Mouse (Mus musculus) MEL (cell line): ENCODE data around the gene Ppp4c. TPM values are rescaled to one million over a fixed set of nuclear protein-coding genes. Genes with fewer than 3 reads are reported as not detected.

Source experiments
- DNase-seq: peaks from one replicate; pipeline ENCODE4 v3.0.0; 2011; ENCODE audit warnings: low read depth, low spot score
- H3K27ac ChIP-seq: 2 replicates; pipeline ENCODE4 v1.5.1; 2012; ENCODE audit warnings: low read depth, mild to moderate bottlenecking, control low read depth, low read length, moderate library complexity; ENCODE audit not compliant: control insufficient read depth
- H3K27me3 ChIP-seq, 2 experiments: fragments of 150-350 bp in 1 of 2; sonication (generic) in 1 of 2; 2 replicates each; pipeline ENCODE4 v1.6.1; 2012; ENCODE audit warnings: low read length in 2 of 2, mild to moderate bottlenecking in 2 of 2, improper control_type of control experiment in 1 of 2, moderate library complexity in 1 of 2; ENCODE audit not compliant: insufficient read depth in 2 of 2, control insufficient read depth in 1 of 2
- H3K36me3 ChIP-seq, 2 experiments: 2 replicates each; pipeline ENCODE4 v1.6.1; 2012 to 2014; ENCODE audit warnings: low read length in 2 of 2, improper control_type of control experiment in 1 of 2, inconsistent platforms in 1 of 2, mild to moderate bottlenecking in 1 of 2; ENCODE audit not compliant: insufficient read depth in 2 of 2, control insufficient read depth in 1 of 2
- H3K4me1 ChIP-seq, 2 experiments: fragments of 150-350 bp in 1 of 2; sonication (generic) in 1 of 2; 2 replicates each; pipeline ENCODE4 v1.6.1; 2012; ENCODE audit warnings: low read length in 2 of 2, improper control_type of control experiment in 1 of 2, mild to moderate bottlenecking in 1 of 2; ENCODE audit not compliant: insufficient read depth in 2 of 2, control insufficient read depth in 1 of 2
- H3K4me3 ChIP-seq, 2 experiments: fragments of 150-350 bp in 1 of 2; sonication (generic) in 1 of 2; 2 replicates each; pipeline ENCODE4 v1.5.1; 2012; ENCODE audit warnings: low read depth in 2 of 2, low read length in 2 of 2, mild to moderate bottlenecking in 2 of 2, moderate library complexity in 2 of 2, control low read depth in 1 of 2, improper control_type of control experiment in 1 of 2; ENCODE audit not compliant: control insufficient read depth in 1 of 2, insufficient read depth in 1 of 2
- H3K79me2 ChIP-seq: 2 replicates; pipeline ENCODE4 v1.6.1; 2012; ENCODE audit warnings: mild to moderate bottlenecking, low read length, moderate library complexity; ENCODE audit not compliant: control insufficient read depth, poor library complexity, insufficient read depth
- H3K9ac ChIP-seq: 2 replicates; pipeline ENCODE4 v1.6.1; 2012; ENCODE audit warnings: low read depth, mild to moderate bottlenecking, control low read depth, low read length, moderate library complexity; ENCODE audit not compliant: control insufficient read depth, poor library complexity, severe bottlenecking
- H3K9me3 ChIP-seq: fragments of 150-350 bp; sonication (generic); replicated peaks from 2 replicates; pipeline ENCODE4 v1.6.1; 2012; ENCODE audit warnings: mild to moderate bottlenecking, low read length, improper control_type of control experiment, moderate library complexity; ENCODE audit not compliant: insufficient read depth
- BHLHE40 ChIP-seq: IDR thresholded peaks from 2 replicates; pipeline ENCODE4 v1.6.1; 2012; ENCODE audit warnings: low read depth, mild to moderate bottlenecking, inconsistent platforms, low read length, improper control_type of control experiment, borderline replicate concordance
- CHD1 ChIP-seq: IDR thresholded peaks from 2 replicates; pipeline ENCODE4 v1.6.1; 2012; ENCODE audit warnings: low read depth, mild to moderate bottlenecking, inconsistent platforms, low read length, improper control_type of control experiment
- E2F4 ChIP-seq: IDR thresholded peaks from 2 replicates; pipeline ENCODE4 v1.6.1; 2011; ENCODE audit warnings: low read depth, low read length, improper control_type of control experiment, borderline replicate concordance
- ELF1 ChIP-seq: IDR thresholded peaks from 2 replicates; pipeline ENCODE4 v1.6.1; 2014; ENCODE audit warnings: low read depth, mild to moderate bottlenecking, inconsistent platforms, low read length, improper control_type of control experiment, moderate library complexity
- EP300 ChIP-seq, 2 experiments: IDR thresholded peaks; 2 replicates each; pipeline ENCODE4 v1.6.1; 2011; ENCODE audit warnings: improper control_type of control experiment in 2 of 2, low read length in 2 of 2, low read depth in 1 of 2, mild to moderate bottlenecking in 1 of 2
- KAT2A ChIP-seq: conservative IDR thresholded peaks from 2 replicates; pipeline ENCODE4 v1.6.1; 2012; ENCODE audit warnings: low read depth, low read length, improper control_type of control experiment, inconsistent platforms
- MAX ChIP-seq: IDR thresholded peaks from 2 replicates; pipeline ENCODE4 v1.6.1; 2011; ENCODE audit warnings: low read length, improper control_type of control experiment
- MEF2A ChIP-seq: IDR thresholded peaks from 2 replicates; pipeline ENCODE4 v1.6.1; 2014; ENCODE audit warnings: low read depth, mild to moderate bottlenecking, inconsistent platforms, low read length, improper control_type of control experiment; ENCODE audit not compliant: poor library complexity, insufficient replicate concordance, severe bottlenecking; ENCODE audit errors: extremely low read depth
- MYC ChIP-seq: IDR thresholded peaks from 2 replicates; pipeline ENCODE4 v1.6.1; 2011; ENCODE audit warnings: low read depth, mild to moderate bottlenecking, low read length, improper control_type of control experiment, moderate library complexity
- NELFE ChIP-seq: IDR thresholded peaks from 2 replicates; pipeline ENCODE4 v1.6.1; 2011; ENCODE audit warnings: low read depth, low read length, improper control_type of control experiment
- NRF1 ChIP-seq: IDR thresholded peaks from 2 replicates; pipeline ENCODE4 v1.6.1; 2014; ENCODE audit warnings: low read depth, mild to moderate bottlenecking, inconsistent platforms, low read length, improper control_type of control experiment, moderate library complexity; ENCODE audit not compliant: poor library complexity, insufficient read depth, severe bottlenecking
- POLR2AphosphoS5 ChIP-seq: IDR thresholded peaks from 2 replicates; pipeline ENCODE4 v1.6.1; 2012; ENCODE audit warnings: low read depth, borderline replicate concordance, mild to moderate bottlenecking, inconsistent platforms, low read length, moderate library complexity, mixed read lengths
- RAD21 ChIP-seq: IDR thresholded peaks from 2 replicates; pipeline ENCODE4 v1.6.1; 2011; ENCODE audit warnings: mild to moderate bottlenecking, low read depth, low read length, improper control_type of control experiment
- SMC3 ChIP-seq: IDR thresholded peaks from 2 replicates; pipeline ENCODE4 v1.6.1; 2011; ENCODE audit warnings: low read depth, low read length, improper control_type of control experiment
- TAL1 ChIP-seq: IDR thresholded peaks from 2 replicates; pipeline ENCODE4 v1.6.1; 2012; ENCODE audit warnings: mild to moderate bottlenecking, inconsistent platforms, low read length, moderate library complexity, mixed read lengths
- TBP ChIP-seq: IDR thresholded peaks from 2 replicates; pipeline ENCODE4 v1.8.0; 2011; ENCODE audit warnings: low read depth, low read length, improper control_type of control experiment
- TCF12 ChIP-seq: IDR thresholded peaks from 2 replicates; pipeline ENCODE4 v1.6.1; 2014; ENCODE audit warnings: low read depth, mild to moderate bottlenecking, inconsistent platforms, low read length, improper control_type of control experiment, moderate library complexity
- USF2 ChIP-seq, 2 experiments: IDR thresholded peaks; 2 replicates each; pipeline ENCODE4 v1.6.1; 2011 to 2012; ENCODE audit warnings: improper control_type of control experiment in 2 of 2, low read length in 2 of 2, borderline replicate concordance in 1 of 2, inconsistent platforms in 1 of 2, low read depth in 1 of 2, mild to moderate bottlenecking in 1 of 2; ENCODE audit not compliant: insufficient read depth in 1 of 2
- ZKSCAN1 ChIP-seq: IDR thresholded peaks from 2 replicates; pipeline ENCODE4 v1.6.1; 2012; ENCODE audit warnings: low read depth, mild to moderate bottlenecking, inconsistent platforms, low read length, improper control_type of control experiment, moderate library complexity
- ZMIZ1 ChIP-seq: IDR thresholded peaks from 2 replicates; pipeline ENCODE4 v1.6.1; 2012; ENCODE audit warnings: low read depth, mild to moderate bottlenecking, inconsistent platforms, low read length, improper control_type of control experiment, moderate library complexity
- ZNF384 ChIP-seq: IDR thresholded peaks from 2 replicates; pipeline ENCODE4 v1.6.1; 2012; ENCODE audit warnings: low read depth, mild to moderate bottlenecking, inconsistent platforms, low read length, improper control_type of control experiment
- polyA plus RNA-seq, 2 experiments: library from polyadenylated mRNA; stranded (reverse) in 1 of 2; unstranded in 1 of 2; fragments of >175 nt in 1 of 2; fragments of >200 nt in 1 of 2; gene quantifications; 2 replicates each; pipeline versions ENCODE4 v1.2.1 to v1.2.4; 2012; ENCODE audit warnings: low replicate concordance in 2 of 2, low read depth in 1 of 2; ENCODE audit not compliant: insufficient read length in 2 of 2, insufficient read depth in 1 of 2, missing spikeins in 1 of 2
- total RNA-seq: library from RNA; depleted of rRNA; stranded (reverse); fragments of 300-350 nt; gene quantifications from 2 replicates; pipeline ENCODE4 v1.2.3, GENCODE M21; 2012

The Ppp4c gene
- total and polyA plus RNA-seq, 3 experiments: 257 to 540 (median 265) TPM

- H3K27ac ChIP-seq: no peak overlapping the region
These were observed 30.7 kb downstream of the Ppp4c start for GRCm38 (mm10) chr7:126761529-126762067.

GRCm38 (mm10) chr7:126760956-126761355 is 31.3 kb downstream of the Ppp4c start:
- Histone ChIP-seq H3K27ac (no peak overlapping the region), H3K4me1 (peaks cover 0 to 9% of the 10 kb centered on the region in 2 experiments; a peak in 3 of 4 replicates), H3K9me3 (no peaks in the 10 kb centered on the region), H3K9ac (no peak overlapping the region), H3K27me3 (no peaks in the 10 kb centered on the region), H3K79me2 (no peaks in the 10 kb centered on the region; the same call in 1 of the 2 replicates), H3K36me3 (peaks cover 0 to 2% of the 10 kb centered on the region in 2 experiments; a peak in 2 of 4 replicates), H3K4me3 (no peak overlapping the region)
- no peak for TF ChIP-seq ZMIZ1
- no peak for TF ChIP-seq MAX
- TF ChIP-seq RAD21: no peak
- no peak for TF ChIP-seq ZNF384
- no peak for TF ChIP-seq MEF2A
- no peak for TF ChIP-seq TAL1
- TF ChIP-seq BHLHE40: no peak
- TF ChIP-seq NELFE: no peak
- TF ChIP-seq EP300 (IDR thresholded peaks at IDR 0.05; ENCODE audit: low read depth in 1 of 2, low read length in 2 of 2): no peak
- TF ChIP-seq SMC3: no peak
- TF ChIP-seq MYC: no peak
- TF ChIP-seq ZKSCAN1: no peak
- no peak for TF ChIP-seq KAT2A
- TF ChIP-seq ELF1: no peak
- TF ChIP-seq USF2 (IDR thresholded peaks at IDR 0.05; ENCODE audit: borderline replicate concordance in 1 of 2, insufficient read depth in 1 of 2, low read depth in 1 of 2, low read length in 2 of 2): no peak
- TF ChIP-seq TBP: no peak
- TF ChIP-seq CHD1: no peak
- TF ChIP-seq TCF12: no peak
- DNase-seq: no peak

More at GRCm38 (mm10) chr7:126761529-126762067, 30.7 kb downstream of the Ppp4c start:
- Histone ChIP-seq H3K9ac (no peak overlapping the region), H3K79me2 (no peaks in the 10 kb centered on the region; the same call in 1 of the 2 replicates), H3K4me1 (peaks cover 0 to 9% of the 10 kb centered on the region in 2 experiments; a peak in 3 of 4 replicates), H3K27me3 (no peaks in the 10 kb centered on the region), H3K4me3 (no peak overlapping the region), H3K9me3 (no peaks in the 10 kb centered on the region), H3K36me3 (peaks cover 0 to 2% of the 10 kb centered on the region in 2 experiments; a peak in 2 of 4 replicates)
- no peak for TF ChIP-seq TAL1
- no peak for TF ChIP-seq E2F4
- no peak for TF ChIP-seq NRF1
- TF ChIP-seq NELFE: no peak
- TF ChIP-seq TBP: no peak
- TF ChIP-seq POLR2AphosphoS5: no peak
- DNase-seq: no peak
